Mouse (Mus musculus) erythroblast, embryonic 14.5 days (primary cell): ENCODE results near the gene Mtcl1.

ENCODE experiments used
- GATA1 ChIP-seq: IDR thresholded peaks from 2 replicates; pipeline ENCODE4 v1.6.1; 2012; ENCODE audit warnings: low read length, inconsistent platforms, mixed read lengths
- TAL1 ChIP-seq: IDR thresholded peaks from 3 replicates; pipeline ENCODE4 v1.6.1; 2012; ENCODE audit warnings: low read length, inconsistent platforms, mixed read lengths

GRCm38 (mm10) chr17:66331207-66331606 lies 118.3 kb downstream of the Mtcl1 start:
- TF ChIP-seq GATA1 (no peak), TAL1 (no peak)
